Mouse (Mus musculus): ENCODE measurements around the gene Srsf12.

The Srsf12 gene

DNA sequence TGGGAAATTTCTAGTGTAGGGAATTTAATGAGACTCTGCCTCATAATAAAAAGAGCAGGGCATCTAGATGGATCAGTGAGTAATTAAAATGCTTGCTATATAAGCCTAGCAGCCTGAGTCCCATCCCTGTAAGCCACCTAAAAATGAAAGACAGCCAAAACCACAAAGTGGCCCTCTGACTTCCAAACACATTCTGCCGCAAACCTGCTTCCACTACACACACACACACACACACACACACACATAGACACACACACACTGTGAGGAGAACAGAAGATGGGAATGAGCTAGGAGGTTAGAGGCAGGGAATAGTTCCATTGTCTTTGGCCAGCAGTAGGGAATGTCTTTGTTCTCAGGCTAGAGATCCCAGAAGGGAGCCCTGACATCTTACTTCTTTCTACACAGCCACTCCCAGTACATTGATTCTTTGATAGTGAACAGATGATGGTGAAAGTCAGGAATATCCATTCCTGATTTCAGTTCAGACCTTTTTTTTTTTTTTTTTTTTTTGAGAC, 41.0 kb downstream of the Srsf12 start:
- no peak for DNase-seq (ENCODE audit: low spot score)

GRCm38 (mm10) chr4:33250867-33251266, 42.1 kb downstream of the Srsf12 start:
- DNase-seq (ENCODE audit: low spot score), result no peak

GRCm38 (mm10) chr4:33254706-33255105, 45.9 kb downstream of the Srsf12 start:
- no peak for DNase-seq (ENCODE audit: low spot score)

GRCm38 (mm10) chr4:33257263-33257964, 48.6 kb downstream of the Srsf12 start:
- DNase-seq (ENCODE audit: low spot score), result peak; percentile 64

DNA sequence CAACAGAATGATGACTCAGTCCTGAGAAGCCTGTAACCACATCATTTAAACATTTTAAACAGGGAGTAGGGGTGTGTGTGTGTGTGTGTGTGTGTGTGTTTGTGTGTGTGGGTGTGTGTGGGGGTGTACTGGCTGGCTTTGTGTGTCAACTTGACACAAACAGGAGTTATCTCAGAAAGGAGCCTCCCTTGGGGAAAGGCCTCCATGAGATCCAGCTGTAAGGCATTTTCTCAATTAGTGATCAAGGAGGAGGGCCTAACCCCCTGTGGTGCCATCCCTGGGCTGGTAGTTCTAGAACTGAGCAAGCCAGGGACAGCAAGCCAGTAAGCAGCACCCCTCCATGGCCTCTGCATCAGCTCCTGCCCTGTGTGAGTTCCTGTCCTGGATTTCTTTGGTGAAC, 51.5 kb downstream of the Srsf12 start:
- DNase-seq (ENCODE audit: low spot score), result no peak

GRCm38 (mm10) chr4:33261311-33261753, 52.5 kb downstream of the Srsf12 start:
- peak; percentile 90 for DNase-seq (ENCODE audit: low spot score)

GRCm38 (mm10) chr4:33262897-33263296, 54.1 kb downstream of the Srsf12 start:
- no peak for DNase-seq (ENCODE audit: low spot score)

DNA sequence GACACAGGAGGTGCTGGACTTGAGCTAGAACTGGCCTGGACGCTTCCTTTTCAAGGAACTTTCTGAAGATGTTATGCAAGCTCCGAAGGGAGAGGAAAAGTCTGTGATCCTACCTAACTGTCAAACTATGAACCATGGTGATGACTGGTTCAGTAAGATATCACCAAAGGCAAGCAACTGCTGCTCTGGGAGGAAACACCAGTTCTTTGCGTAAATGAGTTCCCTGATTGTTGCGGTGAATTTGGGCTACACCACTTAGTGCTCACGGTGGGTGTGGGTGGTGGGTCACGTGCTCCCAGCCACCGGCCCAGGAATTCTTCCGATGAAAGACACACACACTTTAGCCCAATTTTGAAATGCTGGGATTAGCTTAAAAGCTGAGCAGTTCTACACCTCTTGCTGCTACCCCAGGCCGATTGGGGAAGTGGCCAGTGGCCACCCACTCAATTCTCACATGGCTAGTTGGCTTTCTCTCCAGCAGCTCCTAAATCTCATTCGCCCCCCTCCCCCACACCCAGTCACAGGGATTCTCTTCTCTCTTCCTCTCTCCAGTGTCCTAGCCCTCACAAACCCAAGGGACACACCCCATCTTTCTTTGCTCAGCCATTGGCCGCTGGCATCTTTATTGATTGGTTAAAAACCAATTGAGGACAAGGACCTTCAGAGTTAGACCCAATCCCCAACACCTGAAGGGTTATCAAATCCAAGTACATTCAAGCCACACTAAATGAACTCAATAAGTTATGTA, 56.4 kb downstream of the Srsf12 start:
- no peak for DNase-seq (ENCODE audit: low spot score)

- DNase-seq (ENCODE audit: low spot score), result no peak
These were observed 61.9 kb downstream of the Srsf12 start for GRCm38 (mm10) chr4:33270386-33271314.

GRCm38 (mm10) chr4:33273437-33273836, 64.6 kb downstream of the Srsf12 start:
- no peak for DNase-seq (ENCODE audit: low spot score)

DNA sequence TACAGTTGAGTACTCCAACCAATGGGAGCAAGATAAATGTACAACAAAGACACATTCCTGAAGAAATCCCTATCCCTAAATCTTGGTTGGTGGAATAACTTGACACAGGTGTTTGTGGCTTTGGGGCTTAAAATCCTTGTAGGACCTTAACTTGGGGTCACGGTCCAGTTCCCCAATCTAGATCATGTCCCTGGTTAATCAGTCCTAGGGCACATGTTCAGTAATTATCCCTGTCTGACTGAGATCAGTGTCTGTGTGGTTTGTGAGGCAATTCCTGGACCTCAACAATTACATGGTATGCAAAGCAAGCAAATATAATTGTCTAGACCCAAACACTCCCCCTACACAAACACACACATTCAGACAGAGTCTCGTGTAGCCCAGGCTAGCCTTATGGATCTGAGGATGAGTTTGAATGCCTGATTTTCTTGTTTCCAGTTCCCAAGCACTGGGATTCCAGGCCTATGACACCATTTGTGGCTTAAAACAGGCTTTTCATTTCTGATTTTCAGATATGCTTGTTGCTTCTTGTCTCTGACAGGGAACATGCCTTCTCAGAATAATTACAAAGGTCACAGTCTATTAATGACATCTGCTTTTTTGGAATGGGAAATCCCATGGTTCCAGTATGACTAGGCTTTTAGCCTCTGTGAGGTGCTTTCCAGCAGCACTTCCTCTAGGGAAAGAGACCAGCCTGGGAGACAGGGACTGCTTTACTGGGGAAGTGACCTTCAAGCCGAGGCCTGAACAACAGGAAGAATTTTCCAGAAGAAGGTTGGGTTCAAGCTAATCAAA, 73.3 kb downstream of the Srsf12 start:
- no peak for DNase-seq (ENCODE audit: low spot score)

Measured in testis, postnatal 14 days (tissue).